Mouse (Mus musculus) myocyte (in vitro differentiated cells): ENCODE measurements around the gene Epha6.

ENCODE experiments used
- CEBPB ChIP-seq: IDR thresholded peaks from 2 replicates; pipeline ENCODE4 v1.6.1; 2011; ENCODE audit warnings: mild to moderate bottlenecking, moderate library complexity; ENCODE audit not compliant: poor library complexity, insufficient read depth, severe bottlenecking
- POLR2A ChIP-seq: IDR thresholded peaks from one replicate; pipeline ENCODE4 v1.6.1; 2011; ENCODE audit warnings: low read depth, mild to moderate bottlenecking, control low read depth, moderate library complexity; ENCODE audit not compliant: insufficient read length

- no peak for TF ChIP-seq CEBPB
- TF ChIP-seq POLR2A, result no peak
These were observed 503.1 kb downstream of the Epha6 start for GRCm38 (mm10) chr16:60102210-60102609.
